Mouse (Mus musculus): ENCODE data around the gene Olfr1192-ps1. TPM values are rescaled to one million over a fixed set of nuclear protein-coding genes. Genes with fewer than 3 reads are reported as not detected.
"Not testable (repeated sequence)": the region's sequence is repeated elsewhere in the genome, so short reads cannot be mapped to it uniquely, and the experiment has no call there.

Gene Olfr1192-ps1
- not detected for total RNA-seq (2022)

DNA sequence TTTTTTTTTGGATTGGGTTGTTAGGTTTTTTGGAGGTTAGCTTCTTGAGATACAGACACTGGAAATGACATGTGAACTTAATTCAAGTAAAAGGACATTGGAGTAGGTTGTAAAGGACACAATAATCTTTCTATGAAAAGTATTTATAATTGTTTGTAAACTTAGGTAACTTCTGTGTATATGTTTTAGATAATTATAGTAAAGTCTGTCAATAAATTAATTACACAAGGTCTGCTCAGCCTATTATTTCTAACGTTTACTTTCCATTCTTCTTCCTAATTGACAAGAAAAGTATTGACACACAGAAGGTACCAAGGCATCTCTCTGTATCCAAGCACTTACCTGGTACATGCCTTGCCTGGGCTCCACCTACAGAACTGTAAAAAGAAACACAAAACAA, at the start of gene Olfr1192-ps1:
TSS of gene Olfr1192-ps1 (plus strand) at position 301 of the 400 bp plus-strand sequence.
- DNase-seq = no peak

DNA sequence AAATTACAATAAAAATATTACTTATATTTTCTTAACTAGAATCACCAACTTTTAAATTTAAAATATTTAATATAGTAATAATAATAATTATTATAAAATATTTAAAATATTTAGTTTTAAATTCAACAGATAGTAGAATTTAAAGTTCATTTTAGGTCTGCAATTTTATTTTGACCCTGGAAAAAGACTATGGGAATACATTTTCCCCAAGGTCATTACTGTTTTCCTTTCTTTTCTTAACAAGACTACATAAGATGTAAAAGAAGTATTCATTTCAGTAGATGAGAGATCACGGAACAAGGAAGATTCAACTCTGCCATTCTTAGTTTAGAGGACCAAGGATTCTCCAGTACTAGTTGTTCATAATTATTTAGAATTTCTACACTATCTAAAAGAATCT, 8.1 kb upstream of the Olfr1192-ps1 start, which contains the start of gene Olfr1191-ps1:
TSS of gene Olfr1191-ps1 (plus strand) at position 301 of the 400 bp plus-strand sequence.
- not testable (repeated sequence) for DNase-seq

DNA sequence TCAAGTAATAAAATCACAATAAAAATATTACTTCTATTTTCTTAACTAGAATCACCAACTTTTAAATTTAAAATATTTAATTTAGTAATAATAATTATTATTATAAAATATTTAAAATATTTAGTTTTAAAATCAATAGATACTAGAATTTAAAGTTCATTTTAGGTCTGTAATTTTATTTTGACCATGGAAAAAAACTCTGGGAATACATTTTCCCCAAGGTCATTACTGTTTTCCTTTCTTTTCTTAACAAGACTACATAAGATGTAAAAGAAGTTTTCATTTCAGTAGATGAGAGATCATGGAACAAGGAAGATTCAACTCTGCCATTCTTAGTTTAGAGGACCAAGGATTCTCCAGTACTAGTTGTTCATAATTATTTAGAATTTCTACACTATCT, 27.0 kb downstream of the Olfr1192-ps1 start, which contains the start of gene Olfr1193:
TSS of gene Olfr1193 (plus strand) at position 301 of the 400 bp plus-strand sequence.
- not testable (repeated sequence) for DNase-seq

DNA sequence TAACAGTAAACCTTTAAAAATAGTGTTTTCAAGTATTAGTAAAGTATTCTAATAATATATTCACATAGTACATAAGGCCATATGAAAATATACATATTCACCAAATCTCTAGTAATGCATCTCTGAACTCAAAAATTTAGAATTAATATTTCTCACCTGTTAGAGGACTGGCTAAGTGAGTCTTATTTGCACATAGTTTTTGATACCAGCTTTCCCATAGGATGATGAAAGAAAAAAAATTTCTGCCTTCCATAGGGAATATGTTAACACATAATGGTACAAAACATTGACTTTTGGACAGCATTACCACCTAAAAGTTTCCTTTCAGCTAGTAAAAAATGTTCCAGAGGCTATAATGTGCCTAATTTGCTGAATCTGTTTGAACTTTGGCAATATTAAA, 40.8 kb downstream of the Olfr1192-ps1 start, which contains the start of gene Olfr1195:
TSS of gene Olfr1195 (minus strand) at position 101 of the 400 bp plus-strand sequence.
- DNase-seq = no peak

DNA sequence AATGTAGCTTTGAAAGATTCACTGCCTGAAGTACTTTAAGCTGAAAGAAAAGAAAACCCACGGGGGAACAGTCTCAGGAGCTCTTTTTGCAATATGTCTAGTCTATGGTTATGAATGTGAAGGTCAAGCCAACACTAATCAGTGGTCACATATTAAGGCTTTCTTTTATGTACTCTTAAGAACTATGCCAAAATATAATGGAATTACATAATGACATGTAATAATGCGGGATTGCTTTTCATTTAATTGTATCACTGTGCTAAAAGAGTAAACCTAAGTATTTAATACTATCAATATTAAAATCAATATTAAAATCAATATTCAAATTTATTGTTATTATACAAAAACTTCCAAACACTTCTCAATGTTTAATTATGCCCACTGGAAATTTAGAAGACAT, 56.2 kb downstream of the Olfr1192-ps1 start, which contains the start of gene Olfr1196:
TSS of gene Olfr1196 (minus strand) at position 101 of the 400 bp plus-strand sequence.
- DNase-seq = no peak

Other genes with a start within 250 kb of the Olfr1192-ps1 start
- not detected for gene Olfr1179, start 242.1 kb upstream of the Olfr1192-ps1 start, total RNA-seq (2022)
- not detected for gene Olfr1180, start 229.4 kb upstream of the Olfr1192-ps1 start, total RNA-seq (2022)
- not detected for gene Olfr1181, start 222.3 kb upstream of the Olfr1192-ps1 start, total RNA-seq (2022)
- gene Gm13757, start 199.4 kb upstream of the Olfr1192-ps1 start, total RNA-seq (2022) = not detected
- gene Olfr1183, start 193.6 kb upstream of the Olfr1192-ps1 start, total RNA-seq (2022) = not detected
- not detected for gene Olfr1184, start 164.9 kb upstream of the Olfr1192-ps1 start, total RNA-seq (2022)
- gene Olfr1185-ps1, start 155.2 kb upstream of the Olfr1192-ps1 start, total RNA-seq (2022) = not detected
- gene Olfr1186, start 130.0 kb upstream of the Olfr1192-ps1 start, total RNA-seq (2022) = not detected
- not detected for gene Olfr1188, start 91.6 kb upstream of the Olfr1192-ps1 start, total RNA-seq (2022)
- not detected for gene Olfr1189, start 62.1 kb upstream of the Olfr1192-ps1 start, total RNA-seq (2022)
- not detected for gene Olfr1191-ps1, start 8.0 kb upstream of the Olfr1192-ps1 start, total RNA-seq (2022)
- gene Olfr1193, start 27.1 kb downstream of the Olfr1192-ps1 start, total RNA-seq (2022) = not detected
- gene Olfr1195, start 40.7 kb downstream of the Olfr1192-ps1 start, total RNA-seq (2022) = not detected
- not detected for gene Olfr1196, start 56.1 kb downstream of the Olfr1192-ps1 start, total RNA-seq (2022)
- gene Olfr1197, start 83.9 kb downstream of the Olfr1192-ps1 start, total RNA-seq (2022) = not detected
- gene Olfr1198, start 102.9 kb downstream of the Olfr1192-ps1 start, total RNA-seq (2022) = not detected
- not detected for gene Olfr1199, start 112.0 kb downstream of the Olfr1192-ps1 start, total RNA-seq (2022)
- gene Olfr1200, start 122.0 kb downstream of the Olfr1192-ps1 start, total RNA-seq (2022) = not detected
- not detected for gene Olfr1201, start 144.5 kb downstream of the Olfr1192-ps1 start, total RNA-seq (2022)
- gene Olfr1202, start 166.0 kb downstream of the Olfr1192-ps1 start, total RNA-seq (2022) = not detected
- gene Olfr1205, start 181.2 kb downstream of the Olfr1192-ps1 start, total RNA-seq (2022) = not detected
- gene Olfr1204, start 200.8 kb downstream of the Olfr1192-ps1 start, total RNA-seq (2022) = not detected
- not detected for gene Olfr1206, start 214.7 kb downstream of the Olfr1192-ps1 start, total RNA-seq (2022)

Data from adrenal gland, adult 8-10 months (tissue).